Mouse (Mus musculus): Measurements from ENCODE around the gene Shc1.

GRCm38 (mm10) chr3:89425141-89425525, 6.9 kb downstream of the Shc1 start:
- TF ChIP-seq GATA1 (IDR thresholded peaks at IDR 0.05; ENCODE audit: low read length) (no peak), TAL1 (IDR thresholded peaks at IDR 0.05; ENCODE audit: low read length) (no peak)
